Mouse (Mus musculus) ES-Bruce4 (cell line): ENCODE data around the gene Itga5.

Source experiments
- CTCF ChIP-seq: IDR thresholded peaks from one replicate; pipeline ENCODE4 v1.8.1; 2011; ENCODE audit warnings: low read depth, low read length
- POLR2A ChIP-seq: IDR thresholded peaks from one replicate; pipeline ENCODE4 v1.8.1; 2011; ENCODE audit warnings: low read length; ENCODE audit not compliant: insufficient read depth

DNA sequence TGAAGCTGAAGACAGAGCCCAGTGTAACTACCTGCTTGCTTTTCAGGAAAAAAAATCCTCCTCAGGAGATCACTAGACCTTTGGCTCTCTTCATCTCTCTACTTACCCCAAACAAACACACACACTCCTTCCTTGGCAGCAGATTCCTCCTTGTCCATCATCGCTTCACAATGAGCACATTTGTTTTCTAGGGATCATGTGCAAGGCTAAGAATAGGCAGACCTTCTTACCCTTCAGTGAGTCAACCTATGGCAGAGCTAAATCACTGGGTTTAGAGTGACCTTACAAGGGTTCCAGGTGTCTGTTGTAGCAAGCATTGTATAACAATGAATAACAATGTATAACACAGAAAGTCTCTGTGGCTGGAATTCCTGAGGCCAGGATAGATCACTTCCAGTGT, 5.2 kb upstream of the Itga5 start:
- TF ChIP-seq POLR2A (no peak), CTCF (no peak)
